10 mouse cellular contexts compared by ENCODE assay signal in genomic region chr6:111449054-111449783, GRCm38 (mm10).
DNase-seq lines count a peak whose midpoint lies in the region; ATAC-seq lines count a peak whose summit lies in the region.
"Had no signal": no experiment of that assay in that cellular context is flagged by ENCODE, and none has a peak within 500 bp of the region (broad histone marks: within the 10 kb centered on the region; RNA-seq: fewer than 3 reads in every experiment).

No protein-coding gene starts in this region.

- no peaks in the 10 kb centered on the region for H3K27me3 ChIP-seq in hindbrain, embryonic 12.5 days

- peaks cover 5% of the 10 kb centered on the region; the same call in 1 of the 2 replicates for H3K4me1 ChIP-seq in hindbrain, embryonic 12.5 days

- no peaks in the 10 kb centered on the region for H3K9me3 ChIP-seq in hindbrain, embryonic 12.5 days (replicated peaks)

- H3K4me3 ChIP-seq in hindbrain, embryonic 12.5 days: no peak overlapping the region

- ATAC-seq in hindbrain, embryonic 12.5 days (ENCODE audit: low FRiP score): 0 out of 2 replicates have a peak, but pooled peaks have one; percentile 13

- WGBS in hindbrain, embryonic 12.5 days: 35% methylated on average over 3 of the region's 3 CpGs

- peak; percentile 34 to 52 for DNase-seq in heart, adult 18-20 months
- DNase-seq in heart, postnatal 25 days (ENCODE audit: low spot score): no peak
- DNase-seq in ZHBTc4 (ENCODE audit: low read depth, low spot score): peak; percentile 57
- peak; percentile 56 to 62 for DNase-seq in kidney, postnatal 36 days
- DNase-seq in urinary bladder, postnatal 10 days (ENCODE audit: low spot score): no peak
- DNase-seq in yolk sac, embryonic 10.5 days (ENCODE audit: low spot score): no peak
- DNase-seq: adrenal gland, adult 2 months; lung, postnatal 14 days; thymus, postnatal 36 days had no signal

- H3K36me3 ChIP-seq in hindbrain, embryonic 12.5 days: no peaks in the 10 kb centered on the region

- H3K4me2 ChIP-seq in hindbrain, embryonic 12.5 days (replicated peaks): no peak overlapping the region

- H3K9ac ChIP-seq in hindbrain, embryonic 12.5 days: no peak overlapping the region

- no peak overlapping the region for H3K27ac ChIP-seq in hindbrain, embryonic 12.5 days

- intact Hi-C loops in heart, postnatal 25 days (cut with DNase I): no loop called here

Comparison
In these comparisons a context has a peak if more than half of its experiments do, and no peak if none do; other contexts are left out.
1. DNase-seq: peak in heart, adult 18-20 months (2 of 2), ZHBTc4 (single experiment) and kidney, postnatal 36 days (2 of 2); none in heart, postnatal 25 days (single experiment), urinary bladder, postnatal 10 days (single experiment) and yolk sac, embryonic 10.5 days (single experiment).